Mouse (Mus musculus) large intestine, adult 2 months (tissue): ENCODE measurements around the gene Vps37d. TPM values are rescaled to one million over a fixed set of nuclear protein-coding genes. Genes with fewer than 3 reads are reported as not detected.

Experiments used
- DNase-seq: peaks from one replicate; pipeline ENCODE4 v3.0.0-alpha.2; 2012; ENCODE audit warnings: low read depth, low spot score
- WGBS: fragments of 180-500 bp; shearing (Covaris S2); methylation state at CpG from one replicate; pipeline ENCODE4 v1.1.7; 2018; 5-methylcytosine and 5-hydroxymethylcytosine counted together
- polyA plus RNA-seq: library from polyadenylated mRNA; depleted of rRNA; stranded (reverse); fragments of >200 nt; gene quantifications from 2 replicates; pipeline ENCODE4 v1.2.3, GENCODE M21; 2012; rRNA removed

The Vps37d gene
- 3.0 and 4.0 TPM in 2 replicates for polyA plus RNA-seq

GRCm38 (mm10) chr5:135077564-135078481 lies at the start of gene Vps37d:
Vps37d (minus strand) TSS chr5:135078266.
- DNase-seq: peak; percentile 56
- WGBS: under 1% methylated on average over 78 of the region's 83 CpGs

DNA sequence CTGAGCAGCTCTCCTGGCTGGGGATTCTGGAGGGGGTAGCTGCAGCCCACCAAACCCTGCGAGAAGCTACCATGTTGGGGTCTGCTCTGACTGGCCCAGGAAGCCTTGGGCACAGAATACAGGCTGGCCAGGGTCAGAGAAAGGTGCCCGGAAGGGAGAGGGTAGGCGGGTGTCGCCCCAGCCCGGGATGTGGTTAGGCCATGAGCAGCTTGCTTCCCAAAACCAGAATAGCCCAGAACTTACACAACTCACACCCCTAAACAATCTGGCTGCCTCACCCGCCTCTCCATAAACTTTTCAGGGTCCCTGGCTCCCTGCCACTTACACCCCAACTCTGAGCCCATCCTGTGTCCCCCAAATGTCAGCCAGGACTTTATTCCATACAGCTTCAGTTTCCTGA lies 49.6 kb upstream of the Vps37d start:
- WGBS: 85% methylated on average over 6 of the region's 6 CpGs
- no peak for DNase-seq

- DNase-seq: no peak
- 75% methylated on average over 6 of the region's 6 CpGs for WGBS
Measured at GRCm38 (mm10) chr5:135126121-135126520, 48.1 kb upstream of the Vps37d start.

DNA sequence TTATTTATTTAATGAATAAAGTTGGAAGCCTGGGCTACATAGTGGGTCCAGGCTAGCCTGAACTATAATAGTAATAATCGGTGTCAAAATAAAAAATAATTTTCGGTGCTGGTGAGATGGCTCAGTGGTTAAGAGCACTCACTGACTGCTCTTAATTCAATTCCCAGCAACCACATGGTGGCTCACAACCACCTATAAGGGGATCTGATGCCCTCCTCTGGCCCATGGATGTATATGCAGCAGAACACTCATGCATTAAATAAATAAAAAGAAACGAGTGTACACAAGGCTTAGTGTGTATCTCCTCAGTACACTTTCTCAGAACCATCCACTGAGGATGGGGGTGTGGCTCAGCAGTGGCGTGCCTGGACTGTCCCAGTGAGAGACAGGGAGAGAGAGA lies 42.7 kb upstream of the Vps37d start:
- 54% methylated on average over 4 of the region's 4 CpGs for WGBS
- no peak for DNase-seq

GRCm38 (mm10) chr5:135118589-135119081 lies 40.6 kb upstream of the Vps37d start:
- WGBS: 7% methylated on average over 6 of the region's 6 CpGs

GRCm38 (mm10) chr5:135115241-135115640 lies 37.2 kb upstream of the Vps37d start:
- peak; percentile 64 for DNase-seq
- 36% methylated on average over 8 of the region's 8 CpGs for WGBS

More at GRCm38 (mm10) chr5:135118589-135119081, 40.6 kb upstream of the Vps37d start:
- DNase-seq: peak; percentile 59

DNA sequence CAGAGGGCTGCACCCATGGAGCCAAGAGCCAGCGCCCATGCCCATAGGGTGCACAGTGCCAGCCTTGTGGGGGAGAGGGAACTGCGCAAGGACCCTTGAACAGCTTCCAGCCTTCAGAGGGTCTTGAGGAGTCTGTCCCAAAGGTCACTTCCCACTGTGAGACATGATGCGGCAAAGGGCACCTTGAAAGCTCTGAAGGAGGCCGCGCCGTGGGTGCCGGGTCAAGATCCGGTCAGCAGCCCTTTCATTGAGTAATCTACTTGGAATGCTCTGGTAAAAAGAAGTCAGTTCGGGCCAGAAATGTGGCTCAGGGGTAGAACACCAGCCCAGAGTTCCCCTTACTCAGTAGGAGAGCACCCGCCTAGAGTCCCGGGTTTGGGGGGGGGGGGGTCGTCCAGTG lies 35.7 kb upstream of the Vps37d start:
- whole genome bisulfite sequencing: 83% methylated on average over 12 of the region's 12 CpGs
- no peak for DNase-seq

DNA sequence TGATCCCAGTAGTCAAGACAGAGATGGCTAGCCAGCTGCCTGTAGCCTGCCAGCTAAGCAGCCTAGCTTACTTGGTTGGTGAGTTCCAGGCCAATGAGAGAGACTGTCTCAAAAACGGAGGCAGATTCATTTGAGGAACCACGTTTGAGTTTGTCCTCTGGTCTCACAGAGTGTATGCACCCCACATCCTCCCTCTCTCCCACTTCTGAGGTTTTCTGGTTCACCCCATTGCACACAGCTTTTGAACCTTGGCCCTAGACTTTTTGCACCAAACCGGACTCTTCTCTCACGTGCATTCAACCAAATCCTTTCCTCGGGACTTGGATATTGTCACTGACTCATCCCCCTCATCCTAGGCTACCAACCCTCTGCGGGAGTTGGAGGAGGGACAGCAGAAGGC lies 31.9 kb upstream of the Vps37d start:
- no peak for DNase-seq
- WGBS: 60% methylated on average over 6 of the region's 6 CpGs

DNA sequence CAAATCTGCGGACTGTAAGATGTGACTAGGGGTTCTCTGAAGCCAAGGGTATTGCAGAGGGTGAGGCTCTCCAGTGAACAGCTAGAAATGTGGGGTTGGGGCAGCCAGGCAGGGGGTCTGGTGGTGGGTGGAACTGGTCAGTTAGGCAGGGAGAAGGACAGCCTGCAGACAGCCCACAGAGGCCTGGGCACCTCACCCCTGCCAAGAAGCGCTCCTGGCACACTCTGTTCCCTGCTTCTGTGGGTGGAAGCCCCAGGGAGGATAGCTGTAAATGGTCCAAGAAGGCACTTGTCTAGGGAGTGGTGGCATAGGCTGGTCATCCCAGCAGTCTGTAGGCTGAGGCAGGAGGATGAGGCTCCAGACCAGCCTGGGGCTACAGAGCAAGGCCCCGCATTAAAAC lies 31.4 kb upstream of the Vps37d start:
- DNase-seq: no peak
- WGBS: 75% methylated on average over 3 of the region's 3 CpGs

DNA sequence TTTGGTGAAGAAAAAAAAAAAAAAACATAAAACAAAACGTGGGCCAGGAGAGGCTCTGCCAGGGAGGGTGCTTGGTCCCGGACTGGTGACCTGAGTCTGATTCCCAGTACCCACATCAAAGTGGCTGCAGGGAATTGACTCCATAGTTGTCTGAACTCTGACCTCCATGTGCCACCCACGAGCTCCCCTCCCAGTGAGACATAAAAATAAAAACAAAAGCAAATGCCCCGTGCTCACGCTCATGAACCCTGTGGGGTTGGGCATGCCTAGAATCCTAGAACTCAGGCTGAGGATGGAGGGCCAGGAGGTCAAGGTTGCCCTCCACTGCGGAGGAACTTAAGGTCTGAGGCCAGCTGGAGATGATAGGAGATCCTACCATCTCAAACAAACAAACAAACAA lies 31.0 kb upstream of the Vps37d start:
- 34% methylated on average over 6 of the region's 6 CpGs for WGBS
- DNase-seq: no peak

DNA sequence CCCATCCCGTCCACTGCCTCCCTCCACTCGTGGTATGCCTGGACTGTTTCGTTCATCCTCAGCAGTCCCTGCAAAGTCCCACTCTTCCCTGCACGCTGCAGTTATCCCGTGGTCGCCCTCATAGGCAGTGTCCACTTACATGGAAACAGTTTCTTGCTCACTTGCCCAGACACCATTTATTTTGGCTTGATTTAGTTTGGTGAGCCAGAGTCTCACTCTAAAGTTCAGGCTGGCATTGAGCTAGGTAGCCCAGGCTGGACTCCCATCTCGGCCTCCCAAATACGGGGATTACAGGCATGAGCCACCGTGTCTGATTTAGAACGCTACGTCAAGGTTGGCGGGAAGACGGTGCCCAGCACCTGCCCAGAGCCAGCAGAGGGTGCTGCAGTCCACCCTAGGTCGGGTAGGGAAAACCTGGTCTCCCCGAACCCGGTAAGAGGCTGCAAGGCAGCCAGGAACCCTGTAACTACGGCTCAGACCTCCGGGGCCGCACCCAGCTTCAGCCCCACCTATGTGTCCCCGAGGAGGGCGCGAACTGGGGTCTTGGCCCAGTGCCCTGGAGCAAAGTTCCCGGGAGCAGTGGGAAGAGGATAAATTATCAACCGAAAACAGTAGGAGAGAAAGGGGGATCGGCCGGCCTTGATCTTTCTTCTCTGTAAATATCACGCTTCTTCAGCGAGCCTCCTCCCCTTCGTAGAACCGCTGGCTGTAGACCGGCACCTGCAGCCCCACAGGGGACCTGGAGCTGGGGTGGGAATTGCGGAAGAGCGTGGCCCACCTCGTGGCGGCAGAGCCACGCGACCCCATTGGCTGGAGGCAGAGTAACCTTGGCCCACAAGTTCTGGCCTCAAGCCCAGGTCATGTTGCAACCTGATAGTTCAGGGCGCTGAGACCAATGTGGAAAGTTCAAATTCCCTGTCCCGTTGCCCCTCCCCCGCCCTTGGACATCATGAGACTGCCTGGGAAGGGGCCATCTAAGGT lies 29.7 kb upstream of the Vps37d start:
- 2% methylated on average over 40 of the region's 40 CpGs for WGBS
- DNase-seq: peak; percentile 61

GRCm38 (mm10) chr5:135106758-135107256 lies 28.7 kb upstream of the Vps37d start:
- DNase-seq: peak; percentile 87
- under 1% methylated on average over 48 of the region's 48 CpGs for WGBS

- DNase-seq: no peak
- 59% methylated on average over 11 of the region's 11 CpGs for WGBS
Measured at GRCm38 (mm10) chr5:135103999-135104660, 26.1 kb upstream of the Vps37d start.

GRCm38 (mm10) chr5:135100981-135101380 lies 22.9 kb upstream of the Vps37d start:
- DNase-seq: no peak
- WGBS: 41% methylated on average over 1 of the region's 1 CpGs

- DNase-seq: peak; percentile 33
- WGBS: 3% methylated on average over 39 of the region's 39 CpGs
Measured at GRCm38 (mm10) chr5:135089653-135090052, 11.6 kb upstream of the Vps37d start, which contains the start of gene Mlxipl. Mlxipl (plus strand) TSS chr5:135089890.

- no peak for DNase-seq
- WGBS: 56% methylated on average over 4 of the region's 4 CpGs
Measured at GRCm38 (mm10) chr5:135086871-135087270, 8.8 kb upstream of the Vps37d start.

GRCm38 (mm10) chr5:135080539-135080938 lies 2.5 kb upstream of the Vps37d start:
- DNase-seq: no peak
- 68% methylated on average over 5 of the region's 5 CpGs for WGBS

DNA sequence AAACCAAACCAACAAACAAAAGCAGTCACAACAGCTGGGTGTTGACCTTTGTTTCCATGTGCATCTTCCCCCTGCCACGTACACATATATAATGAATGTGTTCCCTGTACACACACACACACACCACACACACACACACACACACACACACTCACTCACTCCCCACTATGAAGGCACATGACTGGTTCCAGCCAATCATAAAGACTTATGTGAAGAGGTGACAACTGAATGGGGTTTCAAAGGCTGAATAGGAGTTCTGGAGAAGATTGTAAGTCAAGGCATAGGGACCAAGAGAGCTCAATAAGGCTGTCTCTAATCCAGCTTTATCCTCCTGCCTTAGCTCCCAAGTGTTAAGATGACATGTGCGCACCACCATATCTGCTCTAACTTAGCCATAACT lies 1.5 kb upstream of the Vps37d start:
- WGBS: 85% methylated on average over 2 of the region's 2 CpGs
- no peak for DNase-seq

- no peak for DNase-seq
- WGBS: 1% methylated on average over 11 of the region's 11 CpGs
Measured at GRCm38 (mm10) chr5:135078482-135078810, 380 bp upstream of the Vps37d start.
